Mouse (Mus musculus) gastrocnemius, postnatal 4 days (tissue): Measurements from ENCODE around the gene Gsta1. TPM values are rescaled to one million over a fixed set of nuclear protein-coding genes. Genes with fewer than 3 reads are reported as not detected.
A peak's percentile ranks its signal among the peaks of the same experiment; 100 is the strongest.
"Not testable (repeated sequence)": the region's sequence is repeated elsewhere in the genome, so short reads cannot be mapped to it uniquely, and the experiment has no call there.

Source experiments
- DNase-seq, 2 experiments: peaks; one replicate each; pipeline ENCODE4 v3.0.0; 2021 to 2022; ENCODE audit warnings: low spot score in 2 of 2, mixed read lengths in 2 of 2
- total RNA-seq, 2 experiments: library from RNA; stranded (reverse); gene quantifications; 2 replicates each; pipeline ENCODE4 v1.2.3; 2021

Gene Gsta1
- total RNA-seq, 2 experiments from 2014 or later: not detected

GRCm38 (mm10) chr9:78229658-78230057, 798 bp upstream of the Gsta1 start:
- DNase-seq: not testable (repeated sequence)

DNA sequence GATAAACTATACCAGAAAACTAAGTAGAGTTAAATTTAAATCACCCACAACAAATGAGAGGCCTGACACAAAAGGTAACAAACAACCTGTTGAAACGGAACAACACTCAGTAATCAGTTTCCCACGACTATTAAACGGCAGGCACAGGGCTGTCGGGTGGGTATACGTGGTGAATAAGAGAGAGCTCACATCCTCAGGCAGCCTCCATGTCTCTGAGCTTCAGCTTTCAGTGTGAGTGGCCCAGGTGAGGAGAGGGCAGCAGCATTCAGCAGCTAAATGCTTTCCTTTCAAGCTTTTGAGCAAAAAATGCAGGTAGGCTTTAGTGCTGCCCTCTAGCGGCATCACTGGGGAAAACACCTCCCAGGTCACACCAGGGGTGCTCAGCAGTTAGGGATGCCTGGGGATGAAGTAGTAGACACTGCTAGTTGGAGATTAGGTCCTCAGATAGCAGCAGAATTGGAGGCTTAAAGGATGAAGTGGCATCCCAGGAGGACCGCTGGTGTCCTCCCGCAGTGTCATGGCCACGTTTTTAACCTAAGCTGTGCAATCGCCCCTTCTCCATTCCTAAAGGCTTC, 2.8 kb downstream of the Gsta1 start:
- DNase-seq: not testable (repeated sequence)

- DNase-seq: not testable (repeated sequence)
Observed at GRCm38 (mm10) chr9:78255683-78256470, 25.4 kb downstream of the Gsta1 start.

DNA sequence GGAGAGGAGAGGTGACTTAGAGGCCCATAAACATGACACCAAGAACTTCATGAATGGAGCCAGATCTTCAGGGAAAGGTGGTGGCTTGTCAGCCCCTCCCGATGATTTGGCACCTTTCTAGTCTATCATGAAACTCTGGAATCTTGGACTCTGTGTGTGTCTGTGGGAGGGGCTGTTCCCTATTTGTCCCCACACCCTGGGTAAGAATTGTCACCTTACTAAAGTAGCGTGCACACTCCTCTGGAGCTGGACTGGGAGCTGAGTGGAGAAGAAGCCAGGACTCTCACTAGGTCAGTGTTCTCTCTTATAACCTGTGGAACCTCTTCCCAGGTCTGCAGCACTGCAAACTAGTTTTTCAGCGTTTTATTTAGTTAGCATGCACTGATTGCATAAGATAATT, 26.5 kb downstream of the Gsta1 start, which contains the start of gene Gm3776:
Gene Gm3776 (plus strand): TSS at position 216 of the 400 bp plus-strand sequence.
- DNase-seq: not testable (repeated sequence)

GRCm38 (mm10) chr9:78259688-78260087, 29.2 kb downstream of the Gsta1 start:
- peak in 1 of 2 experiments; percentile 10 for DNase-seq

- DNase-seq: not testable (repeated sequence)
Observed at GRCm38 (mm10) chr9:78270945-78271344, 40.5 kb downstream of the Gsta1 start.

GRCm38 (mm10) chr9:78282002-78282711, 51.7 kb downstream of the Gsta1 start:
- not testable (repeated sequence) for DNase-seq

- DNase-seq: not testable (repeated sequence)
Observed at GRCm38 (mm10) chr9:78289063-78289462, 58.6 kb downstream of the Gsta1 start.

GRCm38 (mm10) chr9:78289723-78290122, 59.3 kb downstream of the Gsta1 start, which contains the start of gene Gm10639:
Gm10639 (plus strand) TSS chr9:78289923.
- not testable (repeated sequence) for DNase-seq

Other genes starting within 250 kb of the Gsta1 start
- gene Gcm1, start 178.7 kb upstream of the Gsta1 start, total RNA-seq: not detected
- gene Fbxo9, start 121.6 kb upstream of the Gsta1 start, total RNA-seq: 10 to 100 TPM; 48.1 to 49.1 TPM
- gene Ick, start 121.5 kb upstream of the Gsta1 start, total RNA-seq: 10 to 100 TPM; 26.0 to 31.0 TPM
- 1 to 10 TPM; 7.1 to 8.6 TPM for gene Gsta4, start 47.9 kb upstream of the Gsta1 start, total RNA-seq
- gene Gm3776, start 26.5 kb downstream of the Gsta1 start, total RNA-seq: not detected
- not detected for gene Gm10639, start 59.3 kb downstream of the Gsta1 start, total RNA-seq
- gene Omt2a, start 84.1 kb downstream of the Gsta1 start, total RNA-seq: not detected
- not detected for gene Omt2b, start 96.9 kb downstream of the Gsta1 start, total RNA-seq
- not detected for gene Gsta2, start 125.1 kb downstream of the Gsta1 start, total RNA-seq
- not detected for gene Dppa5a, start 137.5 kb downstream of the Gsta1 start, total RNA-seq
- under 1 TPM in 1 of 2 experiments, not detected in 1; 0.20 TPM for gene Ooep, start 148.1 kb downstream of the Gsta1 start, total RNA-seq
- under 1 TPM; 0.12 to 0.18 TPM for gene Ddx43, start 165.1 kb downstream of the Gsta1 start, total RNA-seq
- 1 to 10 TPM; 1.3 to 1.7 TPM for gene Cgas, start 212.6 kb downstream of the Gsta1 start, total RNA-seq
- gene Mto1, start 217.6 kb downstream of the Gsta1 start, total RNA-seq: 10 to 100 TPM; 14.7 to 17.4 TPM
- under 1 TPM in 1 of 2 experiments, not detected in 1; 0.52 TPM for gene Gm17324, start 218.1 kb downstream of the Gsta1 start, total RNA-seq